Mouse (Mus musculus) limb, embryonic 11.5 days (tissue): Measurements from ENCODE around the gene Sult1a1. TPM values are rescaled to one million over a fixed set of nuclear protein-coding genes. Genes with fewer than 3 reads are reported as not detected.

Source experiments
- ATAC-seq: fragments of 200-750 bp; cut with Nextera tagmentation; 2 replicates; pipeline ENCODE4 v1.8.0; 2017; ENCODE audit warnings: low read depth; ENCODE audit not compliant: insufficient number of reproducible peaks, low FRiP score, low TSS enrichment
- DNase-seq: peaks from one replicate; pipeline ENCODE4 v3.0.0-alpha.2; 2015; ENCODE audit warnings: low spot score
- H3K27ac ChIP-seq: fragments of 300-500 bp; sonication (generic); replicated peaks from 2 replicates; pipeline ENCODE4 v1.5.1; 2014; ENCODE audit warnings: low read depth, mild to moderate bottlenecking, low read length
- H3K27me3 ChIP-seq: fragments of 300-500 bp; sonication (generic); 2 replicates; pipeline ENCODE4 v1.6.1; 2014; ENCODE audit warnings: mild to moderate bottlenecking, low read length, mixed read lengths; ENCODE audit not compliant: control insufficient read depth, insufficient read depth
- H3K36me3 ChIP-seq: fragments of 300-500 bp; sonication (generic); 2 replicates; pipeline ENCODE4 v1.6.1; 2014; ENCODE audit warnings: mild to moderate bottlenecking, low read length, moderate library complexity, mixed read lengths; ENCODE audit not compliant: control insufficient read depth, insufficient read depth
- H3K4me1 ChIP-seq: fragments of 300-500 bp; sonication (generic); 2 replicates; pipeline ENCODE4 v1.6.1; 2014; ENCODE audit warnings: low read length, mixed read lengths; ENCODE audit not compliant: control insufficient read depth, insufficient read depth
- H3K4me2 ChIP-seq: fragments of 300-500 bp; sonication (generic); 2 replicates; pipeline ENCODE4 v1.6.1; 2014; ENCODE audit warnings: low read depth, mild to moderate bottlenecking, moderate library complexity; ENCODE audit not compliant: severe bottlenecking
- H3K4me3 ChIP-seq: fragments of 300-500 bp; sonication (generic); 2 replicates; pipeline ENCODE4 v1.5.1; 2014; ENCODE audit warnings: low read depth, low read length
- H3K9ac ChIP-seq: fragments of 300-500 bp; sonication (generic); 2 replicates; pipeline ENCODE4 v1.6.1; 2014; ENCODE audit warnings: mild to moderate bottlenecking, low read length
- H3K9me3 ChIP-seq: fragments of 300-500 bp; sonication (generic); 2 replicates; pipeline ENCODE4 v1.6.1; 2016; ENCODE audit warnings: low read length; ENCODE audit not compliant: control insufficient read depth
- WGBS: fragments of 180-500 bp; shearing (Covaris S2); extraction: QIAGEN DNeasy Blood & Tissue Kit; methylation state at CpG from one replicate; pipeline ENCODE4 v1.1.7; 2014; 5-methylcytosine and 5-hydroxymethylcytosine counted together
- polyA plus RNA-seq: library from polyadenylated mRNA; unstranded; fragments of >200 nt; fragmentation: Nextera tagmentation; extraction: Ambion mirVana; gene quantifications from 2 replicates; pipeline ENCODE4 v1.2.1, GENCODE M21; 2014

Gene Sult1a1
- polyA plus RNA-seq, 1 experiment from 2014 or later, result 0.23 TPM

GRCm38 (mm10) chr7:126701070-126701469, 24.8 kb upstream of the Sult1a1 start:
- Histone ChIP-seq H3K27me3 (peaks cover 5% of the 10 kb centered on the region; the same call in 1 of the 2 replicates), H3K9me3 (no peaks in the 10 kb centered on the region), H3K4me1 (peaks cover 14% of the 10 kb centered on the region), H3K4me2 (no peak overlapping the region), H3K9ac (no peak overlapping the region), H3K27ac (no peak overlapping the region), H3K36me3 (0 out of 2 replicates have a peak, but pooled peaks cover 2% of the 10 kb centered on the region), H3K4me3 (no peak overlapping the region)
- WGBS, result 3% methylated on average over 11 of the region's 11 CpGs
- ATAC-seq (0 out of 2 replicates have a peak, but pooled peaks have one; percentile 40), DNase-seq (peak; percentile 93)

- H3K27me3 ChIP-seq, result peaks cover 5% of the 10 kb centered on the region; the same call in 1 of the 2 replicates
- no peak for DNase-seq
- H3K4me1 ChIP-seq, result peaks cover 14% of the 10 kb centered on the region
- WGBS, result 85% methylated on average over 25 of the region's 25 CpGs
- no peaks in the 10 kb centered on the region for H3K9me3 ChIP-seq
- ATAC-seq, result no peak
- H3K4me2 ChIP-seq, result no peak overlapping the region; the same call in 1 of the 2 replicates
- no peak overlapping the region for H3K9ac ChIP-seq
- no peak overlapping the region for H3K4me3 ChIP-seq
- no peak overlapping the region for H3K27ac ChIP-seq
- 0 out of 2 replicates have a peak, but pooled peaks cover 2% of the 10 kb centered on the region for H3K36me3 ChIP-seq
Observed at GRCm38 (mm10) chr7:126700063-126701015, 24.1 kb upstream of the Sult1a1 start.

GRCm38 (mm10) chr7:126697838-126698237, 21.6 kb upstream of the Sult1a1 start:
- no peak overlapping the region for H3K4me2 ChIP-seq
- H3K4me3 ChIP-seq, result no peak overlapping the region
- DNase-seq (no peak), ATAC-seq (no peak)
- 0 out of 2 replicates have a peak, but pooled peaks cover 2% of the 10 kb centered on the region for H3K36me3 ChIP-seq
- H3K9ac ChIP-seq, result no peak overlapping the region
- H3K27ac ChIP-seq, result no peak overlapping the region
- peaks cover 9% of the 10 kb centered on the region; the same call in 1 of the 2 replicates for H3K4me1 ChIP-seq
- WGBS, result 94% methylated on average over 8 of the region's 8 CpGs
- H3K27me3 ChIP-seq, result no peaks in the 10 kb centered on the region
- H3K9me3 ChIP-seq, result no peaks in the 10 kb centered on the region

- peaks cover 9% of the 10 kb centered on the region; the same call in 1 of the 2 replicates for H3K4me1 ChIP-seq
- no peaks in the 10 kb centered on the region for H3K9me3 ChIP-seq
- no peak for DNase-seq
- no peak for ATAC-seq
- H3K27me3 ChIP-seq, result no peaks in the 10 kb centered on the region
- peaks cover 6% of the 10 kb centered on the region; the same call in 1 of the 2 replicates for H3K36me3 ChIP-seq
- peak overlapping the region; percentile 95 for H3K4me2 ChIP-seq
- H3K9ac ChIP-seq, result no peak overlapping the region; the same call in 1 of the 2 replicates
- 82% methylated on average over 3 of the region's 3 CpGs for WGBS
- peak overlapping the region; percentile 84 for H3K4me3 ChIP-seq
- no peak overlapping the region for H3K27ac ChIP-seq
Observed at GRCm38 (mm10) chr7:126696886-126697285, 20.7 kb upstream of the Sult1a1 start.

- WGBS, result 3% methylated on average over 17 of the region's 17 CpGs
- ATAC-seq, result peak; percentile 6; the same call in 1 of the 2 replicates
- peaks cover 6% of the 10 kb centered on the region; the same call in 1 of the 2 replicates for H3K36me3 ChIP-seq
Observed at GRCm38 (mm10) chr7:126696303-126696702, 20.1 kb upstream of the Sult1a1 start.

GRCm38 (mm10) chr7:126695631-126696207, 19.5 kb upstream of the Sult1a1 start, which contains the start of gene Slx1b:
Gene Slx1b (minus strand): TSS chr7:126695784.
- DNase-seq (peak; percentile 97), ATAC-seq (peak; percentile 94)
- H3K27me3 ChIP-seq, result no peaks in the 10 kb centered on the region
- H3K4me3 ChIP-seq, result peak within 1 kb of the TSS; percentile 84
- peaks cover 9% of the 10 kb centered on the region; the same call in 1 of the 2 replicates for H3K4me1 ChIP-seq
- peak within 1 kb of the TSS; percentile 95 for H3K4me2 ChIP-seq
- no peaks in the 10 kb centered on the region for H3K9me3 ChIP-seq
- peak within 1 kb of the TSS; percentile 90 for H3K9ac ChIP-seq
- H3K27ac ChIP-seq, result peak within 1 kb of the TSS; percentile 93
- H3K36me3 ChIP-seq, result peaks cover 9% of the 10 kb centered on the region
- WGBS, result under 1% methylated on average over 39 of the region's 40 CpGs

More at GRCm38 (mm10) chr7:126696303-126696702, 20.1 kb upstream of the Sult1a1 start:
- peak overlapping the region; percentile 84 for H3K4me3 ChIP-seq
- no peak overlapping the region for H3K27ac ChIP-seq
- DNase-seq, result no peak
- H3K9me3 ChIP-seq, result no peaks in the 10 kb centered on the region
- peak overlapping the region; percentile 69 for H3K9ac ChIP-seq
- H3K4me2 ChIP-seq, result peak overlapping the region; percentile 95
- no peaks in the 10 kb centered on the region for H3K27me3 ChIP-seq
- H3K4me1 ChIP-seq, result peaks cover 9% of the 10 kb centered on the region; the same call in 1 of the 2 replicates

- Histone ChIP-seq H3K9me3 (no peaks in the 10 kb centered on the region), H3K4me2 (peak within 1 kb of the TSS; percentile 95), H3K27me3 (no peaks in the 10 kb centered on the region), H3K36me3 (peaks cover 9% of the 10 kb centered on the region), H3K27ac (peak within 1 kb of the TSS; percentile 93), H3K4me1 (peaks cover 9% of the 10 kb centered on the region; the same call in 1 of the 2 replicates), H3K4me3 (peak within 1 kb of the TSS; percentile 84), H3K9ac (peak within 1 kb of the TSS; percentile 90)
- ATAC-seq (peak; percentile 50), DNase-seq (no peak)
- under 1% methylated on average over 31 of the region's 31 CpGs for WGBS
Observed at GRCm38 (mm10) chr7:126695210-126695611, 19.0 kb upstream of the Sult1a1 start, which contains the start of gene Bola2. Gene Bola2 (plus strand): TSS chr7:126695401.
